Mouse (Mus musculus): ENCODE measurements at regions not wholly inside any gene's neighbourhood (a gene's known extent, or its start where the extent isn't known, plus 50 kb on each side); places are given as distances from the start of the nearest gene placed in this dataset.
A peak's percentile ranks its signal among the peaks of the same experiment; 100 is the strongest.

GRCm38 (mm10) chr5:118338186-118338585 is 93.2 kb downstream of the 2410131K14Rik start:
- H3K4me3 ChIP-seq = no peak overlapping the region
- DNase-seq = no peak
- no peak for TF ChIP-seq CTCF (IDR thresholded peaks at IDR 0.05)
- peak overlapping the region; percentile 59 for H3K27ac ChIP-seq
- intact Hi-C loops (cut with DNase I) = no loop called here

DNA sequence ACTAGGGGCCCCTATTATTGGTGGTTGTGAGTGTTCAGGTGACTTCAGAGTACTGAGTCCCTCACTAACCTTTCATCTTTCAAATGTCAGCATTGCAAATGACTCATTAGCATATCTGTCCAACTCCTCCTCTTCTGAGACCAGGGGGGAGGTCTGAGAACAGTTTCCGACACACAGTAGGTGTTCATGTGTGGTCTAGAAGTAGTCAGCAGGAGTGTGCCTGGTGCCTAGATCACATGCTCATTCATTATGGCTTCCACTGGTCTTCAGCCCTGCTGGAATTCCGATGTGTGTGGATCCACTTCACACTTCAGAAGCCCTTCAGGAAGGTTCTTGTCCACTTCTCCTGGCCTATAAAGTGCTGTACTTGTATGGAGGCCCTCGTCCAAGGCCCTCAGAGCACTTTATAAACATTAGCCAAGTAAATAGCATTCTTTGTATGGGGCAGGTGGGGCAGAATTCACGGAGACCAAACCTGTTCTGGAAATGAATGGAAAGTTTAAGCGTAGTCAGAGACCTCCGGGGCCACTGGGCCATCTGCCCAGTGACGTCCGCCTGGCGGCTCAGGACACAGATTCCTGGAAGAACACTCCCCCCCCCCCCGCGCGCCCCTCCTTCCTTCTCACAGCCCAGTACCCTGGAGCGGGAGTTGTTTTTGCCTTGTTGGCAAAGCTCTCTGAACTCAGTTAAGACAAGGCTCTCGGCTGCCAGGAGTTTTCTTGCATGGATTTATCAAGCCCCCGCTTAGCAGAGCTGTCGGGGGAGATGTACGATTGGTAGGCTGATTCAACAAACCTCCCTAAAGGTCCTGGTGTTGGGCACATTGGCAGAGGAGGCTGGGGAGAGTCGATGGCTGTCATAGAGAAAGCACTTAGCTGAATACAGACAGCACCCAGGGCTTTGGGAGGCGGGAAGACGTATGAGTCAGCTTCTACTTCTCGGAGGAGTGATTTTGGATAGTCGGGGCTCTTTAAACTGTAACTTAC is 94.9 kb downstream of the 2410131K14Rik start:
- intact Hi-C loops (cut with DNase I) = no loop called here
- H3K4me3 ChIP-seq = peak overlapping the region; percentile 39
- no peak for TF ChIP-seq CTCF (IDR thresholded peaks at IDR 0.05)
- peak; percentile 56 for DNase-seq
- H3K27ac ChIP-seq = peak overlapping the region; percentile 63

GRCm38 (mm10) chr5:118343444-118344320 is 98.7 kb downstream of the 2410131K14Rik start:
- TF ChIP-seq CTCF (IDR thresholded peaks at IDR 0.05) = no peak
- DNase-seq = no peak
- H3K27ac ChIP-seq = no peak overlapping the region
- H3K4me3 ChIP-seq = no peak overlapping the region
- intact Hi-C loops (cut with DNase I) = no loop called here

GRCm38 (mm10) chr5:118345226-118345625 is 100.2 kb downstream of the 2410131K14Rik start:
- TF ChIP-seq CTCF (IDR thresholded peaks at IDR 0.05) = no peak
- no peak for DNase-seq
- no peak overlapping the region for H3K27ac ChIP-seq
- no peak overlapping the region for H3K4me3 ChIP-seq
- intact Hi-C loops (cut with DNase I) = no loop called here

DNA sequence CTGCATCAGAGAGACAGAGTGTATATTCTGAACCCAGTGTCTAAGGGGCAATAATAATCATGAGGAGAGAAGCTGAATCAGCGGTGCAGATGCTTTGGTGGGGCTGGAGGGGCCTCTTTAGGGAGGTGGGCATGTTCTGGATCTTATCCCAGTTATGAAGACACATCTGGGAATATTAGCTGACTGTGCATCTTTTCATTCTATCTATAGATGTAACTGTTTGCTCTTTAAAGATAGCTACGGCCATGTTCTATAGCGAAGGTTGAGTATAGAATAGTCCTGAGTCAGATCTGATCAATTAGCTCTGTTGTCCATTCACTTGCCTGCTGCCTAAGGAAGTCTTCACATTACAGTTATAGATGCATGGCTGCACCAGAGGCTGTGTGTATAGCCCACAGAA is 104.0 kb downstream of the 2410131K14Rik start:
- no peak for TF ChIP-seq CTCF (IDR thresholded peaks at IDR 0.05)
- no peak for DNase-seq
- Histone ChIP-seq H3K4me3 (no peak overlapping the region), H3K27ac (no peak overlapping the region)
- intact Hi-C loops (cut with DNase I) = no loop called here

DNA sequence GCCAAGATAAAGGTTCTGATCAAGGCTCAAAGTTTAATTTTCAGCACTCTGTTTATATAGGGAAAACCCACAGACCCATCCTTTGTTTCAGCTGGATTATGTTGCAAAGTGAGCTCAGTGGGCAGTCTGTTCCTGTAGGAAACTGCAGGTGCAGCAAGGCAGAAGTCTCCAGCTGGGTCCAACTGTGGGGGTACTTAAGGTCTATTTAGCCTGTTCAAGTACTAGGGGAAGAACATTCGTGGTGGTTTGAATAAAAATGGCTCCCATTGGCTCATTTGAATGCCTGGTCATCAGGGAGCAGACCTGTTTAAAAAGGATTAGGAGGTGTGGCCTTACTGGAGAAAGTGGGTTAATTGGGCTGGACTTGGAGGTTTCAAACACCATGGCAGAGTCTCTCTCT is 106.3 kb downstream of the 2410131K14Rik start:
- H3K27ac ChIP-seq = no peak overlapping the region
- intact Hi-C loops (cut with DNase I) = no loop called here
- H3K4me3 ChIP-seq = no peak overlapping the region
- no peak for TF ChIP-seq CTCF (IDR thresholded peaks at IDR 0.05)
- DNase-seq = no peak

DNA sequence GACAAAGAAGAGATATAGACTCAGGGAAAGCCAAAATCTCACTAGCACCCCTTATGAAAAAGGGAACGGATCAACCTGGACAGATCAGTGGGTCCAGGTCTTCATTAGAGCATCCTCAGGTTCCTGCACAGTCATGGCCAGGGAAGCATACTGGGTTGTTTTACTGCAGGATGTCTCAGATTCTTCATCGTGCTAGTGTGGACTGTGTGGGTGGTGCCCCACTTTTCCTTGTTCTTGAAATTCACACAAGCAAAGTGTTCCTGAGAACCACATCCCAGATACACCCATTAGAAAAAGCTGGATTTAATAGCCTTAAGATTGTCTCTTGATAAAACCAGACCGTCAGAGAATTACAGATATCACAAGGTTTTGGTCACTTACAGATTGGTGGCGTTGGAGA is 107.1 kb downstream of the 2410131K14Rik start:
- TF ChIP-seq CTCF (IDR thresholded peaks at IDR 0.05) = no peak
- no peak overlapping the region for H3K4me3 ChIP-seq
- DNase-seq = no peak
- no peak overlapping the region for H3K27ac ChIP-seq
- intact Hi-C loops (cut with DNase I) = no loop called here

- DNase-seq = no peak
- intact Hi-C loops (cut with DNase I) = no loop called here
- Histone ChIP-seq H3K4me3 (no peak overlapping the region), H3K27ac (no peak overlapping the region)
- no peak for TF ChIP-seq CTCF (IDR thresholded peaks at IDR 0.05)
These were observed 108.0 kb downstream of the 2410131K14Rik start for GRCm38 (mm10) chr5:118353061-118353460.

DNA sequence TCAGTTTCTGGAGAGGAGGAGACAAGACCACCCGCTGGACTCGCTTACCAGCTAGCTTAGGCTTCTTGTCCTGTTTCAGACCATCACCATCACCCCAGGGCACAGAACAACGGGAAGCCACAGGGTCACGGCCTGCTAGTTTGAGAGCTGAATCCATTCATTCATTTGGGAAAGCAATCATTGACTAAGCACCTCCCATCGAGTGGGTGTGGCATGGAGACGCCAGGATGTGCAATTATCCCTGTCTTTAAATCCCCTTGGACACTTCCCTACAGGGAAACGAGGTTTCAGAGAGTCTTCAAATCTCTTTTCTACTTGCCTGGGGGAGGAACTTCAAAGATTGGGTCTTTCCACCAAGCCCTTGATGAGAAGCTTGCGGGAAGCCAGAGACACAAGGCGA is 108.7 kb downstream of the 2410131K14Rik start:
- Histone ChIP-seq H3K4me3 (no peak overlapping the region), H3K27ac (0 out of 2 replicates have a peak overlapping the region, but pooled peaks have one; percentile 5)
- TF ChIP-seq CTCF (IDR thresholded peaks at IDR 0.05) = no peak
- intact Hi-C loops (cut with DNase I) = no loop called here
- no peak for DNase-seq

- no peak for DNase-seq
- intact Hi-C loops (cut with DNase I) = no loop called here
- no peak overlapping the region for H3K4me3 ChIP-seq
- TF ChIP-seq CTCF (IDR thresholded peaks at IDR 0.05) = no peak
- 0 out of 2 replicates have a peak overlapping the region, but pooled peaks have one; percentile 5 for H3K27ac ChIP-seq
These were observed 109.1 kb downstream of the 2410131K14Rik start for GRCm38 (mm10) chr5:118354127-118354526.

DNA sequence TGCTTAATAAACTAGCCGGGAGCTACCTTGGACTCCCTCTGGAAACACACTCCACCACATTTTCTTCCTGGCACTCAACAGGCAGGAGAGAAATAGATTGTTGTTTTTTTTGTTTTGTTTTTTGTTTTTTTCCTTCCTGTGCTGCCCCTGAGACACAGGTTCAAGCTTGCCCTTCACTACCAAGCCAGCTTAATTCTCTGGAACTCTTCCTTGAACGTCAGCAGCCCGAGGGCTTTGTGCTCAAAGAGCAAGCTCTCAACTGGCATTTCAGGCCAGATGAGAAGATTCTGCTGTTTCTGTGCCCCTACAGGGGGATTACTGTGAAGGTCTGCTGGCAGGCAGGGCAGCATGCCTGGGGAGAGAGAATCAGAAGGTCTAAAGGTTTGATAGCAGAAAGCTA is 109.8 kb downstream of the 2410131K14Rik start:
- Histone ChIP-seq H3K27ac (no peak overlapping the region), H3K4me3 (no peak overlapping the region)
- no peak for TF ChIP-seq CTCF (IDR thresholded peaks at IDR 0.05)
- no peak for DNase-seq
- intact Hi-C loops (cut with DNase I) = no loop called here

DNA sequence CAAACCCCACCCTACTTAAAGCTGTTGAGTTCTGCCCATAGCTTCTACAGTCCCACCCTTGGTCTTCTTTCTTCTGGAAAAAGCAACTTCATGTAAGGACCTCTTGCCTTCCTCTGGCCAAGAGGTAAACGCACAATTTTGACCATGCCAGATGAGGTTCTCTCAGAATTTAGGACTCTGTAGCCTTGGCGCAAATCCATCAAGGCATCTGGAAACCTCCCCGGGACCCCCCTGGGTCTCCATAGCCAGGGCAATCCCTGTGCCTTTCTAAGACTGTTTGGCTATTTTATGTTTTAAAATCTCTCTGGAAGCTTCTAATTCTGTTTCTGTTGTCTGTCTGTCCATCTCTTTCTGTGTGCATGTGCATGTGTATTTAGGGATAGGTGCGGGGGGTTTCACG is 110.3 kb downstream of the 2410131K14Rik start:
- TF ChIP-seq CTCF (IDR thresholded peaks at IDR 0.05) = no peak
- Histone ChIP-seq H3K27ac (no peak overlapping the region), H3K4me3 (no peak overlapping the region)
- no peak for DNase-seq
- intact Hi-C loops (cut with DNase I) = no loop called here

All from gastrocnemius, adult 2 months (tissue).